Mouse (Mus musculus) ES-Bruce4 (cell line): ENCODE measurements around the gene Sbds. TPM values are rescaled to one million over a fixed set of nuclear protein-coding genes. Genes with fewer than 3 reads are reported as not detected.
"Not testable (repeated sequence)": the region's sequence is repeated elsewhere in the genome, so short reads cannot be mapped to it uniquely, and the experiment has no call there.

Experiments
- H3K27ac ChIP-seq: 2 replicates; pipeline ENCODE4 v1.5.1; 2012; ENCODE audit warnings: low read length, inconsistent platforms; ENCODE audit not compliant: insufficient read depth
- H3K27me3 ChIP-seq: 2 replicates; pipeline ENCODE4 v1.6.1; 2012; ENCODE audit warnings: mild to moderate bottlenecking, low read length, inconsistent platforms; ENCODE audit not compliant: control insufficient read depth, poor library complexity, insufficient read depth, severe bottlenecking
- H3K36me3 ChIP-seq: 2 replicates; pipeline ENCODE4 v1.6.1; 2012; ENCODE audit warnings: inconsistent platforms, mild to moderate bottlenecking, low read length, moderate library complexity; ENCODE audit not compliant: control insufficient read depth, poor library complexity, insufficient read depth, severe bottlenecking
- H3K4me1 ChIP-seq: one replicate; pipeline ENCODE4 v1.8.1; 2011; ENCODE audit warnings: low read length; ENCODE audit not compliant: control insufficient read depth, insufficient read depth
- H3K4me3 ChIP-seq: 2 replicates; pipeline ENCODE4 v1.5.1; 2011; ENCODE audit warnings: low read depth, mild to moderate bottlenecking, low read length
- H3K9ac ChIP-seq: 2 replicates; pipeline ENCODE4 v1.6.1; 2012; ENCODE audit warnings: low read depth, mild to moderate bottlenecking, inconsistent platforms; ENCODE audit not compliant: poor library complexity, severe bottlenecking
- H3K9me3 ChIP-seq: replicated peaks from 2 replicates; pipeline ENCODE4 v1.6.1; 2012; ENCODE audit warnings: mild to moderate bottlenecking, low read length, inconsistent platforms; ENCODE audit not compliant: control insufficient read depth, poor library complexity, insufficient read depth, severe bottlenecking
- CTCF ChIP-seq: IDR thresholded peaks from one replicate; pipeline ENCODE4 v1.8.1; 2011; ENCODE audit warnings: low read depth, low read length
- EP300 ChIP-seq: IDR thresholded peaks from 2 replicates; pipeline ENCODE4 v1.6.1; 2011; ENCODE audit warnings: low read depth, low read length; ENCODE audit not compliant: insufficient read depth
- POLR2A ChIP-seq: IDR thresholded peaks from one replicate; pipeline ENCODE4 v1.8.1; 2011; ENCODE audit warnings: low read length; ENCODE audit not compliant: insufficient read depth
- polyA plus RNA-seq: library from polyadenylated mRNA; stranded (reverse); fragments of >200 nt; gene quantifications from 2 replicates; pipeline ENCODE4 v1.2.4, GENCODE M21; 2011; ENCODE audit warnings: low read depth; ENCODE audit not compliant: missing spikeins, insufficient read depth, insufficient read length

Sbds gene
- polyA plus RNA-seq, 1 experiment, result 66.8 TPM

DNA sequence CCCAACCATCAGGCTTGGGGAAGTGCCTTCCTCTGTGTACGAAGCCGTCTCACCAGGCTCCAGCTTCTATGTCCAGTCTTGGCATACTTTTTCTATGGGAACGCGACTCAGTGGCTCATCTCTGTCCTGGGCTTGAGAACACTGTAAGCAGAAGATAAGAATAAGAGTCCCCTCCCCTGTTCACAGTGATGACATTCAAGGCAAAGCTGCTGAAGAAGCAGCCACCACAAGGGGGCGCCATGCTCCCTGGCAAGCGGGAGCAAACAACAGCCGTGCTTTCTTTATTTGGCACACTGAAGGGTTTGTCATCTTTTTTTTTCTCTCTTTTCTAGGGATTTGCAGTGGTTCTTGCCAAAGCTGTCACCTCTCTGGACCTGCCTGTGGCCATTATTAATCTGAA is 11.3 kb upstream of the Sbds start:
- Histone ChIP-seq H3K4me3 (no peak overlapping the region), H3K27ac (no peak overlapping the region), H3K27me3 (no peaks in the 10 kb centered on the region), H3K4me1 (no peaks in the 10 kb centered on the region), H3K9ac (no peak overlapping the region), H3K9me3 (no peaks in the 10 kb centered on the region), H3K36me3 (peaks cover 22% of the 10 kb centered on the region)
- peak; percentile 80 for TF ChIP-seq CTCF
- no peak for TF ChIP-seq POLR2A

DNA sequence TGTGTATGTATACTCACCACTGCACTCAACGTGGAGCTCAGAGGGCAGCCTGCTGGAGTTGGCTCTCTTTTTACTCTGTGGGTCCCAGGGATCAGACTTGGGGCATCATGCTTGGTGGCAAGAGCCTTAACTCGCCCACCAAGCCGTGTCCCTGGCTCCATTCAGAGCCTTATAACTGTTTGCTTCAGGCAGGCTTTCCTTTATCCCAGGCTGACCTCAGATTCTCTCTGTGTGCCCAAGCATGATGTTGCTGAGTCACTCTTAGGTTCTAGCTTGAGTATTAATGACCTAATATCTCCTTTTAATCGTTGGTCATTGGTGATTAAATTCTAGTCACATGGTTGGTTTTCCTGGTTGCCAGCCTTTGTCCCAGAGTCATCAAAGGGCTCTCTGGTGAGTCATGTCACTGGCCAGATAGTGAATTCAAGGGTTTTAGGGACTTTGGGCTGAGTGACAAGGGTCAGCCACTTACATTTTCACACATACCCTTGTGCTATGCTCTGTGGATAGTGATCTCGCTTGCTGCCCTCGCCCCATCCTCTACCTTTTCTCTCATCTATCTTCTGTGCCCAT is 9.2 kb upstream of the Sbds start:
- Histone ChIP-seq H3K4me1 (no peaks in the 10 kb centered on the region), H3K27ac (no peak overlapping the region), H3K36me3 (peaks cover 22% of the 10 kb centered on the region), H3K9me3 (no peaks in the 10 kb centered on the region), H3K4me3 (no peak overlapping the region), H3K27me3 (no peaks in the 10 kb centered on the region), H3K9ac (no peak overlapping the region)
- no peak for TF ChIP-seq CTCF

DNA sequence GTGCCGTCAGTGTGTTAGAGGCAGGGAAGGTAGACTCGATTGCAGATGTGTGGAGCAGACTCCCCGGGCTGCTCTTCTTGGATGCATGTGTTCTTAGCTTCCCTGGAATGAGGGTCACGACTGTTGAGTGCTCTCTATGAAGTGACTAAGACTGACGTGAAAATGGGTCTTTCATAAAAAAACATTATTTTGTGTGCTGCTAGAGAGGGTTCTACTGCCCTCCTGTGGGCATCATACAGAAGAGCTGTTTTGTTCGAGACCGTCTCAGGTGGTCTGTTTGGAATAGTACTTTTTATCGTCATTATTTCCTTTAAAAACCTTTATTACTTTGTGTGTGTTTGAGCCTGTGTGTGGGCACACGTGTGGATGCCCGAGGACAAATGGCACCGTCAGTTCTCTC is 8.1 kb upstream of the Sbds start:
- no peak for TF ChIP-seq EP300
- TF ChIP-seq CTCF, result no peak
- TF ChIP-seq POLR2A, result no peak
- Histone ChIP-seq H3K27ac (no peak overlapping the region), H3K4me1 (no peaks in the 10 kb centered on the region), H3K36me3 (peaks cover 16% of the 10 kb centered on the region), H3K9me3 (no peaks in the 10 kb centered on the region), H3K9ac (no peak overlapping the region), H3K4me3 (no peak overlapping the region), H3K27me3 (no peaks in the 10 kb centered on the region)

DNA sequence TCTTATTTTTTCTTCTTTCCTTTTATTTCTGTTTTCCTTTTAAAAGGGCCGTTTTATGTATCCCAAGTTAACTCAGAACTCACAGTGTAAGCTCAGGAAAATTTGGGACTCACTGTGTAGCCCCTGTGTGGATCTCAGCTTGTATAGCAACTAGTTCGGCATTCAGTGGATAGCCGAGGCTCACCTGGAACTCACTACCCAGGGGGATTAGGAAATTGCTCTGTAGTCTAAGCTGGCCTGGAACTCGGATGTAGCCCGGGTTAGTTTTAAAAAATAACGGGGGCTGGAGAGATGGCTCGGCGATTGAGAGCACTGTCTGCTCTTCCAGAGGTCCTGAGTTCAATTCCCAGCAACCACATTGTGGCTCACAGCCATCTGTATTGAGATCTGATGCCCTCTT is 2.0 kb upstream of the Sbds start:
- Histone ChIP-seq H3K4me3 (peak overlapping the region; percentile 100), H3K9ac (peak overlapping the region; percentile 92), H3K27me3 (no peaks in the 10 kb centered on the region), H3K9me3 (no peaks in the 10 kb centered on the region), H3K27ac (peak overlapping the region; percentile 57; the same call in 1 of the 2 replicates), H3K4me1 (no peaks in the 10 kb centered on the region), H3K36me3 (peaks cover 15% of the 10 kb centered on the region)
- TF ChIP-seq POLR2A (no peak), EP300 (no peak), CTCF (no peak)

DNA sequence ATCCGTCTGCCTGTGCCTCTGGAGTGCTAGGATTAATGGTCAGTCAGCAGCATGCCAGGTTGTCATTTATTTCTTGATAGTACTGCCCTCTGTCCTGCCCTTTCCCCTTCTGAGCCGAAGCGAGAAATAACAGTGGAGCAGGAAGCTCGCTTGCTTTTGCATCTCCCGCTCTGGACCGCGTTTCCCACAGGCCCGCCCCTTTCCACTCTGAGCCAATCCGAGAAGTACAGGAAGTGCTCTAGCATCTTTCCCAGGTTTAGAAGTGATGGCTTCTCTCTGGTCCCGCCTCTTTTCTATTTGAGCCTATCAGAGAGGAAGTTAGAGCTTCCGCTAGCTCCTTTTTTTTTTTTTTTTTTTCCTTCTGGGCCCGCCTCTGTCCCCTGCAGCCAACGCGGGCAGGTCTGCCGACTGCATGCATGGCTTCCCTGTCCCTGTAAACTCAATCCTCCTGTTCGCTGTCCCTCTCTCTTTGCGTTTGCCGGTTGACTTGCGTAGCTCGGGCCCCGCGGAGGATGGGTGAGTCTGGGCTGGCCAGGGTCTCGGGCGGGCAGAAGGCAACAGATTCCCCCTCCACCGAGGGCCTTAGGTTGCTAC is 1.4 kb upstream of the Sbds start:
- peaks cover 20% of the 10 kb centered on the region for H3K36me3 ChIP-seq

DNA sequence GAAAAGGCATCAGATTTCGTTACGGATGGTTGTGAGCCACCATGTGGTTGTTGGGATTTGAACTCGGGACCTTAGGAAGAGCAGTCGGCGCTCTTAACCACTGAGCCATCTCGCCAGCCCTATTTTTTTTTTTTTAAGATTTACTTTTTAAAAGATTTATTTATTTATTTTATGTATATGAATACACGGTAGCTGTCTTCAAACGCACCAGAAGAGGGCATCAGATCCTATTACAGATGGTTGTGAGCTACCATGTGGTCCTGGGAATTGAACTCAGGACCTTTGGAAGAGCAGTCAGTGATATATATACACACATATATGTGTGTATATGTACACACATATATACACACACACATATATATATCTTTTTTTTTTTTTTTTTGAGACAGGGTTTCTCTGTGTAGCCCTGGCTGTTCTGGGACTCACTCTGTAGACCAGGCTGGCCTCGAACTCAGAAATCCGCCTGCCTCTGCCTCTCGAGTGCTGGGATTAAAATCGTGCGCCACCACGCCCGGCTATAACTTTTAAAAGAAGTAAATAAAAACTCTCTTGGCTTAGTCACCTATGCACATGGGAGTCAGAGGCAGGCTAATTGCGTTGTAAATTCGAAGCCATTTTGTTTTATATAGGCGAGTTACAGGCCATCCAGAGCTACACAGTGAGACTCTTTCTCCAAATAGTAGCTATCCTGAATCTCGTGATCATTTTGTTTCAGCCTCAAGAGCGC is 632 bp upstream of the Sbds start:
- H3K9ac ChIP-seq, result peak overlapping the region; percentile 65

More for the DNA sequence above, 1.4 kb upstream of the Sbds start:
- TF ChIP-seq CTCF (no peak), EP300 (no peak), POLR2A (peak; percentile 85)
- no peaks in the 10 kb centered on the region for H3K4me1 ChIP-seq
- peak overlapping the region; percentile 76 for H3K27ac ChIP-seq
- H3K4me3 ChIP-seq, result peak overlapping the region; percentile 100
- no peaks in the 10 kb centered on the region for H3K9me3 ChIP-seq
- H3K27me3 ChIP-seq, result no peaks in the 10 kb centered on the region
- H3K9ac ChIP-seq, result peak overlapping the region; percentile 92

More for the DNA sequence above, 632 bp upstream of the Sbds start:
- H3K36me3 ChIP-seq, result peaks cover 27% of the 10 kb centered on the region
- not testable (repeated sequence) for H3K9me3 ChIP-seq, H3K4me1 ChIP-seq, H3K27me3 ChIP-seq
- H3K27ac ChIP-seq, result peak overlapping the region; percentile 76
- peak overlapping the region; percentile 85 for H3K4me3 ChIP-seq
